Mouse (Mus musculus): ENCODE results near the gene Zfyve26.

DNA sequence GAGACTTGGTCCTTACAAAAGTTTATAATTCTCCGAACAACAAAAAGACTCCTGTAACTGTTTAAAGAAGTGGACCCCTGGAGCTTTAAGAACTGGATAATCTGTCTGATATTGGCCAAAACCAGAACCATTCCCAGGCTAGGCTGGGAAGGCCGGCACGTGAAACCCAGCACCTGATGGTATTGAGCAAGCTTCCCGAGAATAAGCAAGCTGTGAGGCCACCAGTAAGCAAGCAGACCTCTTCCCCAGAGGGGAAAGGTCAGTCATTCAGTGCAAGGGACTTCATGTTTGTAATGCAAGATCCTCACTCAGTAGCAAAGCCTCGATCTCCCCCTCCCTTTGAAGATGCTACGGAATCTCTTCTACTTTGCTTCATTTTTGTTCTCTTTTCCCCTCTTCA lies 3.2 kb downstream of the Zfyve26 start:
- TF ChIP-seq CTCF (IDR thresholded peaks at IDR 0.05; ENCODE audit: low read depth, low read length) (no peak), POLR2A (IDR thresholded peaks at IDR 0.05; ENCODE audit: extremely low read depth, insufficient read depth, low read length) (no peak)
